Mouse (Mus musculus) frontal cortex, postnatal 10 days (tissue): ENCODE data around the gene Maats1.

Source experiments
- DNase-seq, 2 experiments: peaks; one replicate each; pipeline ENCODE4 v3.0.0; 2022; ENCODE audit warnings: low spot score in 2 of 2, mixed read lengths in 1 of 2

Gene Maats1

DNA sequence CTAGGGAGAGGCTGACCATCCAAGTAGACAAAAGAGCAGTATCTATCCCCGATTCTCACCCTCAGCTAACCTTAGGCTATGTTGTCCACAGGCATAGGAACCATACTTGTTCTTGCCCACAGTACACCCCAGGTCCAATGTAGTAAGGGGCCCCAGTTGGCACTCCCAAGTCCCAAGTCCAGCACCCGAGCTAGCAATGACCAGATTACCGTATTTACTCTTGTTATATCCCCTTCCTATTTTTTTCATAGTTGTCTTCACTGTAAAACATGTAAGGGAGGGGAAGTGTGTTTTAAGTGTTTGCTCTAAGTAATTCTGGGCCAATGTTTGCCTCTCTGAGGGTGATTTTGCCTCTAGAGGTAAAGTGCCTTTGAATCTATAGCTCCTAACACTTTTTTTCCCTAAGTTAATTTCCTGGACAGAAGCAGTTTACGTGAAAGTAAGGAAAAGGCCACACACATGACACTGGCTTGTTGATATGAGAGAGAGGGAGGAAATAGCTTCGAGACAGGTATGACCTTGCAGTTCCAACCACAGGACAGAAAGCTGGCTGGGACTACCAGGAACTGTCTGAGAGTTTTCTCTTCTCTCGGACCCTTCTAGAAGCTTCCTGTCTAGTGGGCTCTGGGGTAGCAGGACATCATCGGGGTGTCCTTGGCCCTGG is 47.1 kb downstream of the Maats1 start, which contains the start of gene Nr1i2:
Gene Nr1i2, minus strand, starts transcription at position 140 of the 664 bp plus-strand sequence.
- no peak for DNase-seq

DNA sequence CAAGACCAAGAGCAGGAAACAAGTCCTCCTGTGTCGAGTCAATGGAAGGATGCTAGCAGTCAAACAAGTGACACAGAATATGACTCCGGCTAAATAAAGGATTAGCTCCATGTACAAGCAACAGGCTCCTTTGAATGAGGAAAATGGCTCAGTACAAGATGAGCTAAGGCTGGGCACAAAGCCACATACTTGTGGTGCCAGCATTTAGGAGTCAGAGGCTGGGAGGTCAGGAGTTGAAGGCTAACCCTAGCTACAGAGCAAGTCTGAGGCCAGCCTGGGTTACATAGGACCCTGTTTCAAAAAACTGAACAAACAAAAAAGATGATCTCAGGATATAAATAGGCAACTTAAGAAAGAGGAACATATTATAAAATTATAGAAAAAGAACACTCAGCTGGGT is 51.8 kb downstream of the Maats1 start:
- no peak for DNase-seq

DNA sequence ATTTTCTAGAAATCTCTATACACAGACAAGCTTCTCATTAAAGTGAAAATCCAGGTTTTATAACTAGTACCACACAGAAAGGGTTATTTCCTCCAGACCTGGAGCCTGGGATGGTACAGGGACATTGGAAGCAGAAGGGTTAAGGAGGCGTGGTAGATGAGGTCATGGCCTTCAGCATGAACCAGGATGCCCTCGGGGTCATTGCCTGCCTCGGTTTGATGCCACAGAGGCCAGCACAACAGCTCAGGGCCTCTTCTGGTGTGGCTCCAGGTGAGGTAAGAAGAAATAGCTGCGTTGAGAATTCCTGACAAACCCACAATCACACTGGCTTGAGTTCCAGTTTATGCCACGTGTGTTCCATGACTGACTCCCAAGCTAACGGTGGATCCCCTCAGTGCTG is 53.1 kb downstream of the Maats1 start:
- no peak for DNase-seq

- DNase-seq: no peak
Observed at GRCm38 (mm10) chr16:38287762-38288161, 54.2 kb downstream of the Maats1 start.

GRCm38 (mm10) chr16:38287357-38287756 is 54.6 kb downstream of the Maats1 start:
- DNase-seq: no peak

GRCm38 (mm10) chr16:38286541-38286940 is 55.4 kb downstream of the Maats1 start:
- no peak for DNase-seq

GRCm38 (mm10) chr16:38285801-38286200 is 56.1 kb downstream of the Maats1 start:
- DNase-seq: no peak

- DNase-seq: no peak
Observed at GRCm38 (mm10) chr16:38283300-38283699, 58.6 kb downstream of the Maats1 start.

DNA sequence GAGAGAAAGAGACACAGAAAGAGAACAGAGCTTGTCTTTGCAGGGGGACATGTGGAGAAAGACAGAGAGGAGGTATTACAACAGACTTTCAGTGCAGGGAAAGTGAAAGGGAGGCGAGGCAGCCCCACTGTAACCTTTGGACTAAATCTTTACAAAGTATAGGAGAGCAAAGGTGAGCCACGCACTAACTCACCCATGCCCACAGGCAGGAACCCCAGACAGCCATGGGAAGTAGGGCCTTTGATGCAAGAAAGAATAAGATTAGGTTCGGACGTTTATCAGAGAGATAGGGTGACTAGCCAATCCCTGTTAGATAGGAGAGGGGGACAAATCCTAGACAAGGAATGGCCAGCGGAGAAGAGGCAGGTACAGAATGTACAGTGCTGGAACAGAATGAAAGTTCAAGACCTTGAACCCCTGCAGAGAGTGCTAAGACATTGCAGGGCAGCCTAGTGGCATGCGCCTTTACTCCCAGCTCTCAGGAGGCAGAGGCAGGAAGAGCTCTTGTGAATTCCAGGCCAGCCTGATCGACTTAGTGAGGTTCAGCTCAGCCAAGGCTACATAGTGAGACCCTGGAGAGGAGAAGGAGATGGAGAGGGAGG is 59.3 kb downstream of the Maats1 start:
- no peak for DNase-seq

DNA sequence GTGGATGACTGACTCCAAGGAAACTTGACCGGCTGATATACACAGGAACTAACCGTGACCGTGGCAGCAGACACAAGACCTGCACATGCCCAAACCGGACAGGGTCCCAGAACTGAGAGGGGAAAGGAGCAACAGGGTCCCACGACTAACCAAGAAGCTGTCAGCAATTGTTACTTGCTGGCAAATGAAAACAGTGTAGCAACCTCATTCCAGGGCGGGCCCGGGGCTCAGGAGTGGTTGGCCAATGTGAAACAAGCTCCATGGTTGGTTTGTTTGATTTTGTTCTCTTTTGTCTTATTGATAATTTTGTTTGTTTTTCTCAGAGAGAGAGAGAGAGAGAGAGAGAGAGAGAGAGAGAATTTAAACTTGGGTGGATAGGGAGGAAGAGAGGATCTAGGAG is 61.0 kb downstream of the Maats1 start:
- DNase-seq: no peak

DNA sequence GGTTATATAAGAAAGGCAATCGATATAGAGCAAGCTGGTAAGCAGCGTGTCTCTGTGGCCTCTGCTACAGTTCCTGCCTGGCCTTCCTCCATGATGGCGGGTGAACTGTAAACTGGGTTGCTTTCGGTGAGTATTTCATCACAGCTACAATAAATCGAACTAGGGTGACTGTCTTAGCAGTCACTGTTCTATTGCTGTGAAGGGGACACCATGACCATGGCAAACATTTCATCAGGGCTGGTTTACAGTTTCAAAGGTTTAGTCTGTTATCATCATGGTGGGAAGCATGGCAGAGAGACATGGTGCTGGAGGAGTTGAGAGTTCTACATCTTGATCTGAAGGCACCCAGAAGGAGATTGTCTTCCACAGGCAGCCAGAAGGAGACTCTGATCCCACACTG is 62.1 kb downstream of the Maats1 start:
- DNase-seq: no peak

DNA sequence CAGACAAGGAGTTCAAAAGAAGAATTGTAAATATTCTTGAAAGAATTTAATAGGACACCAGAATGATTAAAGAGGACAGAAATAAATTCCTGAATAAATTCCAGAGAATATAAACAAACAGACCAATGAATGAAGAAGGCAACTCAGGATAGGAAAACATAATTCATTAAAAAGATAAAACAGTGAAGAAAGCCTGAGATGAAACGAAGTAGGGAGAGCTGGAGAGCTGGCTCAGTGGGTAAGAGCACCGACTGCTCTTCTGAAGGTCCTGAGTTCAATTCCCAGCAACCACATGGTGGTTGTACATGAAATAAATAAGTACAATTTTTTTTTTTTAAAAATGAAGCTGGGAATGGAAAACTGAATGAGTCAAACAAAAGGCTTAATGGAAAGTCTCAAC is 67.2 kb downstream of the Maats1 start:
- no peak for DNase-seq

DNA sequence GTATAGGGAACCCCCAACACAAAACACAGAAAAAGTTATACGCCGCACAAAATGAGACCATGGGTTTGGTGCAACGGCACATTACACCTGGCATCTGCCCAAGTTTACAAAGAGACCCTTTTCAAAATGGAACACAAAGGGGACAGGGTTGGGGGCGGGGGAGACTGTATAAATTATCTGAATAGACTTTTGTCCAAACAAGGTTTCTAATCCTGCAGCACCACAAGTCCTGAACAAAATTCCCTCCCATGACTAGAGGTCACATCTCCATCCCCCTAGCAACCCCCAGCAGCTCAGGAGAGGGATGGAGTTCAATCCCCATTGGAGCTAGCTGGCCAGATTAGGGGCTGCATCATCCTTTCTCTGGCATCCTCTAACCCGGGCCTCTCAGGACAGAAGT is 69.5 kb downstream of the Maats1 start:
- no peak for DNase-seq

DNA sequence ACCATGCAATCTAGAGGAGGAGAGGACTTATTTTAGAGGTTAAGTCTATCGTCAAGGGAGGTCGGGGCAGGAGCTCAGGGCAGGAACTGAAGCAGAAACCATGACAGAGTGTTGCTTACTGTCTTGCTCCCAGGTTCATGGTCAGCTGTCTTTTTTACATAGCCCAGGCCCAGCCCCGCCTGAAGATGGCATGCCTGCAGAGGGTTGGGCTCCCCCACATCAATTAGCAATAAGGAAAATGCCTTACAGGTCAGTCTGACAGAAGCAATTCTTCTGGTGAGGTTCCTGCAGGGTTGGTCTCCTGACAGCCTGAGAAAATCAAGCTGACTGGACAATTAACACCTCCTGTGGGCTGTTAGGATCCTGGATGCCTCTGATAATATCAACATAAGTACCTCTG is 70.3 kb downstream of the Maats1 start:
- no peak for DNase-seq

- DNase-seq: no peak
Observed at GRCm38 (mm10) chr16:38255927-38256326, 86.0 kb downstream of the Maats1 start.

GRCm38 (mm10) chr16:38255107-38255506 is 86.8 kb downstream of the Maats1 start:
- no peak for DNase-seq

GRCm38 (mm10) chr16:38254001-38254400 is 87.9 kb downstream of the Maats1 start:
- no peak for DNase-seq

GRCm38 (mm10) chr16:38250467-38250866 is 91.5 kb downstream of the Maats1 start:
- no peak for DNase-seq

DNA sequence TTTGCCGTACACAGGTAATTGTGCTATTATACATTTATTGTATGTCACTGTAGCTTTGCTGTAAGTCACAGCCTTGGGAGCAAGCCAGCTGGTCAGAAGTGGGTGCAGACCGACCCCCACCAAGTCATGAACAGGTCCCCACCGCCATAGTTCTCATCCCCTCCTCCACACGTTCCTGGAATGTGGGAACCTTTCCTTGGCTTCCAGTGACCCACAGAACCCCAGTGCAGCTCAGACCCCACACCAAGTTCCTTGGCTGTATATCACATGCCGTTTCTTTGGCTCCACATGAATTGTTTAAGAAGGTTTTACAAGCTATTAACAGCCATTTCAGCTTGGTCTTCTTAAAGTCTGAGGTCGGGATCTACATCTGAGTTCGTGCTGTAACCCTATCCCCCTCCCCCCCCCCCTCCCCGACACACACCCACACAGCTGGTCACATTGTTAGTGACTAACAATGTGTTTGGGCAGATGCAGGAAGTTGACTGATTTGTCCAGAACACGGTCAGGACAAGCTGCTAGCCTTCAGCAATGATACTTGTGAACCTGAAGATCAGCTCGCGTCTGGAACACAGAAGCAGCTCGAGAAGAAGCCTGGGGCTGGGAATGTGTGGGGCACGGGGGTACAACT is 93.5 kb downstream of the Maats1 start:
- DNase-seq: no peak
